Mouse (Mus musculus) C2C12 (cell line): Measurements from ENCODE around the gene Ocm. TPM values are rescaled to one million over a fixed set of nuclear protein-coding genes. Genes with fewer than 3 reads are reported as not detected.

Experiments
- H3K27me3 ChIP-seq: one replicate; pipeline ENCODE4 v1.6.1; 2011; ENCODE audit not compliant: control insufficient read depth, insufficient read depth, insufficient read length
- H3K36me3 ChIP-seq: one replicate; pipeline ENCODE4 v1.6.1; 2011; ENCODE audit not compliant: control insufficient read depth, insufficient read depth
- H3K4me3 ChIP-seq: one replicate; pipeline ENCODE4 v1.5.1; 2011; ENCODE audit warnings: mild to moderate bottlenecking, control low read depth; ENCODE audit not compliant: poor library complexity, insufficient read depth, severe bottlenecking
- H3K79me2 ChIP-seq: one replicate; pipeline ENCODE4 v1.6.1; 2011; ENCODE audit not compliant: control insufficient read depth, insufficient read depth
- H3K79me3 ChIP-seq: one replicate; pipeline ENCODE4 v1.6.1; 2011; ENCODE audit warnings: low read depth, control low read depth
- H3ac ChIP-seq: one replicate; pipeline ENCODE3; 2011; ENCODE audit warnings: low read depth; ENCODE audit not compliant: control insufficient read depth, insufficient read length
- CEBPB ChIP-seq: IDR thresholded peaks from one replicate; pipeline ENCODE4 v1.6.1; 2011; ENCODE audit warnings: low read depth, mild to moderate bottlenecking, control low read depth, moderate library complexity
- CTCF ChIP-seq: IDR thresholded peaks from one replicate; pipeline ENCODE4 v1.5.1; 2011; ENCODE audit not compliant: control insufficient read depth, insufficient read depth, insufficient read length
- FOSL1 ChIP-seq: IDR thresholded peaks from one replicate; pipeline ENCODE4 v1.8.0; 2011; ENCODE audit warnings: mild to moderate bottlenecking, low read length; ENCODE audit not compliant: poor library complexity, insufficient read depth, severe bottlenecking
- MAX ChIP-seq: IDR thresholded peaks from one replicate; pipeline ENCODE4 v1.6.1; 2011; ENCODE audit warnings: mild to moderate bottlenecking, control low read depth
- MYOD1 ChIP-seq: IDR thresholded peaks from one replicate; pipeline ENCODE4 v1.6.1; 2011; ENCODE audit warnings: low read depth; ENCODE audit not compliant: control insufficient read depth, insufficient read length
- MYOG ChIP-seq: IDR thresholded peaks from one replicate; pipeline ENCODE4 v1.6.1; 2011; ENCODE audit not compliant: control insufficient read depth, insufficient read length; ENCODE audit errors: extremely low read depth
- USF1 ChIP-seq: IDR thresholded peaks from one replicate; pipeline ENCODE4 v1.6.1; 2011; ENCODE audit warnings: low read depth, mild to moderate bottlenecking, control low read depth, moderate library complexity
- long read RNA-seq, 2 experiments: library from polyadenylated mRNA; unstranded; transcript quantifications; one replicate each; pipeline ENCODE4 v2.0.0; 2019 to 2020
- polyA plus RNA-seq: library from polyadenylated mRNA; unstranded; fragments of >200 nt; fragmentation: generic; extraction: Trizol; gene quantifications from one replicate; pipeline ENCODE4 v1.2.1, GENCODE M21; 2012; ENCODE audit warnings: missing spikeins

Gene Ocm
- not detected for polyA plus RNA-seq
- long read RNA-seq, experiment 1: 0 reads
- long read RNA-seq, experiment 2: 0 reads

DNA sequence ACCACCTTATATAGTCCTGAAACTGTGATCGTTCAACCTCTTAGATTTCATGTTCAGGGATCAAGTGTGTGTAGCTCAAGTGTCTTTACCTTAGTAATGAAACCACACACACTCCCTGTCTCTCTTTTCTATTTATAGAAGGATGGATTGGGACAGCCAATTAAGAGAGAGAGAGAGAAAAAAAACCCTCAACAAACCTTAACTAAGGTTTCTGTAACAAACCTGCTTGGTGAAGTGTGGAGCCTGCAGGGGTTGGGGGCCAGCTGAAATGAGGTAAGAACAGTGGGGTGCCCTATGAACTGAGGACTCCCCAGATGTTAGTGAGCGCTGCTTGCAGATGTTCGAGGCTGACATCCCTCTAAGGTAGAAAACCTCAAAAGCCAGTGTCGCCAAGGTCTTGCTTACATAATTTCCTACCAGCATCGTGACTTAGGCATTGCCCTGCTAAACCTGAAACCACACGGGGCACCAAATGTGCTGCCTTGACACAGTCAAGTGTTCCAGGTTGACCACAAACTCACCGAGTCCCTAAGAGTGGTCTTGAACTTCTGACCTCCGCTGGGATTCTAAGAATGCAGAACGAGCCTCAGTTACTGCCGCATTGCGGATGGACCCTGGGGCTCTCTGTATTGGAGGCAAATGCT is at the start of gene Ocm:
TSS of gene Ocm (minus strand) at position 51 of the 644 bp plus-strand sequence.
- peaks cover 23% of the 10 kb centered on the region for H3K27me3 ChIP-seq

DNA sequence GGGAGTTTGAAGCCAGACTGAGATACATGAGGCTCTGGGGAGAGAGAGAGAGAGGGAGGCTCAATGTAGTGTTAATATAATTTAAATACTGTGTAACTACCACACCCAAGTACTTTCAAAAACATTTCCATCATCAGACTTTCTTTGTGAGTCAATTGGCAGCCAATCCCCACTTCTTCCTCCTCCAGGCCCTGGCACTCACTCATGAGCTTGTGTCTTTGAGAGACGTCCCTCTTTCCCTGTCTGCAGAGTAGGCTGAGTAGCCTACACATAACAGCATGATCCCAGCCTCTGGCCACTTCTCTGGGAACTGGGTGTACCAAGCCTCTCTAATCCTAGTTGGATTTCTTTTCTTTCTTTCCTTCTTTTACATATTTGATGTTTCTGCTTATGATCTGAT is 44.8 kb upstream of the Ocm start:
- Histone ChIP-seq H3K79me3 (no peaks in the 10 kb centered on the region), H3K79me2 (no peaks in the 10 kb centered on the region), H3K36me3 (no peaks in the 10 kb centered on the region), H3ac (no peak overlapping the region), H3K4me3 (no peak overlapping the region), H3K27me3 (peaks cover 4% of the 10 kb centered on the region)
- TF ChIP-seq FOSL1 (no peak), MYOD1 (no peak), MYOG (no peak), CTCF (no peak), MAX (no peak), USF1 (no peak), CEBPB (no peak)

More for the DNA sequence above, at the start of gene Ocm:
- H3K79me3 ChIP-seq: no peaks in the 10 kb centered on the region
- H3ac ChIP-seq: no peak within 1 kb of the TSS
- H3K36me3 ChIP-seq: no peaks in the 10 kb centered on the region
- H3K4me3 ChIP-seq: no peak within 1 kb of the TSS
- no peaks in the 10 kb centered on the region for H3K79me2 ChIP-seq
- TF ChIP-seq MAX: no peak
- no peak for TF ChIP-seq MYOD1
- TF ChIP-seq CEBPB: no peak

DNA sequence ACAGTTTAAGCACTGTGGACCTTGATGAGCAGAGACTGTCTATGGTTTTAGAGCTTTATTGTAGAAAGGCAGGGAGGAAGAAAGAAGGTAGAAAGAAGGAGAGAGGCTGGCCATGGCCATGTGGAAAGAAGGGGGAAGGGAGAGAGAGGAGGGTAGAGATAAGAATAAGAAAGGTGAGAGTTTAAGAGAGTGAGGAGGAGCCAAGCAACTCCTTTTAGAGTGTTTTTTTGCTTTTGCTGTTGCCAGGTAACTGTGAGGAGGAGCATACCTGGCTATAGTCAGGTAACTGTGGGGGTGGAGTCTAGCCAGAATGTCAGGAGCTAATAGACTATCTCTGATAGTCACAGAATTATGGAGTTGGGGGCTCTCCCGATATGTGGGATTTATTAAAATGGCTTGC is 43.6 kb upstream of the Ocm start:
- Histone ChIP-seq H3K4me3 (no peak overlapping the region), H3K27me3 (peaks cover 4% of the 10 kb centered on the region), H3K79me3 (no peaks in the 10 kb centered on the region), H3ac (no peak overlapping the region), H3K36me3 (no peaks in the 10 kb centered on the region), H3K79me2 (no peaks in the 10 kb centered on the region)
- TF ChIP-seq MYOD1: no peak
- no peak for TF ChIP-seq CEBPB
- no peak for TF ChIP-seq FOSL1
- no peak for TF ChIP-seq MYOG
- TF ChIP-seq USF1: no peak
- TF ChIP-seq MAX: no peak
- no peak for TF ChIP-seq CTCF

DNA sequence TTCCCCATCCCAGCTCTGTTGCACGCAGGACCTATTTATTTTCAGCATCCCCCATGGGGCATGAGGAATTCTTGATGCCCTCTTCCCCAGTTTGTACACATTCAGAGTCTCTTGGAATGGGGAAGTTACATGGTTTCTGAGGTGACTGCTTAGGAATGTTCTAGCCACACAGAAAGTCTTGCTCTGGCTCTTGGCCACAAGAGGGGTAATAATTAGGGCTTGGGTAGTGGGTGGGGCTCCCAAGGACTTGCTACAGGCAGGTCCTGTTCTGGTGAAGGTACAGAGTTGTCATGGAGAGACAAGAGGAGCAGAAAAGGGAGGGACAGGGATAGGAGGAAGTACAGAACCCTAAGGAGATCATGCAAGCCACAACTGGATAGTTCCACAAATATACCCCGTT is 39.6 kb upstream of the Ocm start:
- H3K36me3 ChIP-seq: no peaks in the 10 kb centered on the region
- H3K79me3 ChIP-seq: no peaks in the 10 kb centered on the region
- H3K79me2 ChIP-seq: no peaks in the 10 kb centered on the region
- peaks cover 14% of the 10 kb centered on the region for H3K27me3 ChIP-seq
- TF ChIP-seq CTCF (no peak), FOSL1 (no peak), MYOD1 (no peak), USF1 (no peak), MAX (no peak), MYOG (no peak), CEBPB (no peak)
- no peak overlapping the region for H3K4me3 ChIP-seq
- H3ac ChIP-seq: no peak overlapping the region

DNA sequence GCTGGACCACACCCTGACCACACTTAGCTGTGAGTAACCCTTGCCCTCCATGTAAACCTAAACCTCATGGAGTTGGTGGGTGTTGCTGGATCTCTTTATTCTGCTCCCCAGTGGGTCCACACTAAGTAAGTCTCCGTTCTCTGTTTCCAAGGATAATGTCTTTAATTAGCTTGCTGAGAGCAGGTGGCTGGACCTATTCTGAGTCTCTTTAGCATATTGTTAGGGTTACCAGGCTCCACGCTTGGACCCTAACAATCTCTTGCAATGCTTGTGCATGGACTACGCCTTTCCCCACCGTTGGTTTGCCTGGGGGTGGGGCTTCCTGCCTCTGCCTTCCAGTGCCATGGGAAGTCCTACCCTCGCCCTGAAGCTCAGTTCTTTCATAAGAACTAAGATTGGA is 37.6 kb upstream of the Ocm start:
- Histone ChIP-seq H3K4me3 (no peak overlapping the region), H3K79me3 (no peaks in the 10 kb centered on the region), H3K27me3 (peaks cover 15% of the 10 kb centered on the region), H3K36me3 (no peaks in the 10 kb centered on the region), H3K79me2 (no peaks in the 10 kb centered on the region), H3ac (no peak overlapping the region)
- no peak for TF ChIP-seq MAX
- TF ChIP-seq CTCF: no peak
- no peak for TF ChIP-seq FOSL1
- TF ChIP-seq MYOD1: no peak
- no peak for TF ChIP-seq USF1
- no peak for TF ChIP-seq CEBPB
- no peak for TF ChIP-seq MYOG

DNA sequence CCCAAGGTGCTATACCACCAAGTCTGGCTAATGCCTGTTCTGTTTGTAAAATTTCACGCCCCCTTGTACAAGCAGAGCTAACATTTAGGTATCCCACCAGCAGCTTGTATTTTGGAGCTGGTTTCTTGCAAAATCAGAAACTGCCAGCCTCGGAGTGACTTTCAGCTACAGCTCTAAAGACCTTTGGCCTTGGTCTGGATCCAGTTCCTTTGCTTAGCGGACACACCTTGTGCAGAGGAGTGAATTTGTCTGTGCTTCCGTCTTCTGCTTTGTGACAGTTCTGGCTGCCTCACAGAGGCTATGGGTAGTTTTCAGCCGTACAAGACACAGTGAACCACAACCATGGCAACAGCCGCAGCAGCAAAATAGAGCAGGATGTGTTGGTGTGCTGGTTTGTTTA is 27.9 kb upstream of the Ocm start:
- H3K79me3 ChIP-seq: no peaks in the 10 kb centered on the region
- peaks cover 13% of the 10 kb centered on the region for H3K27me3 ChIP-seq
- H3K36me3 ChIP-seq: no peaks in the 10 kb centered on the region
- no peak for TF ChIP-seq USF1
- TF ChIP-seq CTCF: no peak
- no peak for TF ChIP-seq CEBPB
- no peak for TF ChIP-seq MYOG
- TF ChIP-seq MAX: no peak
- TF ChIP-seq MYOD1: no peak
- no peak for TF ChIP-seq FOSL1
- H3ac ChIP-seq: no peak overlapping the region
- no peak overlapping the region for H3K4me3 ChIP-seq
- no peaks in the 10 kb centered on the region for H3K79me2 ChIP-seq
